Mouse (Mus musculus) heart, embryonic 16.5 days (tissue): ENCODE measurements around the gene Acsbg2. TPM values are rescaled to one million over a fixed set of nuclear protein-coding genes. Genes with fewer than 3 reads are reported as not detected.

ENCODE experiments used
- ATAC-seq: fragments of 200-750 bp; cut with Nextera tagmentation; replicated peaks from 2 replicates; pipeline ENCODE4 v1.8.0; 2017; ENCODE audit warnings: moderate number of reproducible peaks; ENCODE audit not compliant: insufficient read depth, low FRiP score; ENCODE audit errors: extremely low read depth
- H3K27ac ChIP-seq: fragments of 300-500 bp; sonication (generic); 2 replicates; pipeline ENCODE4 v1.5.1; 2014; ENCODE audit warnings: mild to moderate bottlenecking, low read length, control low read depth, moderate library complexity
- H3K27me3 ChIP-seq: fragments of 300-500 bp; sonication (generic); 2 replicates; pipeline ENCODE4 v1.6.1; 2014; ENCODE audit warnings: low read length, mixed read lengths; ENCODE audit not compliant: control insufficient read depth, insufficient read depth
- H3K36me3 ChIP-seq: fragments of 300-500 bp; sonication (generic); 2 replicates; pipeline ENCODE4 v1.6.1; 2014; ENCODE audit not compliant: control insufficient read depth, insufficient read depth
- H3K4me1 ChIP-seq: fragments of 300-500 bp; sonication (generic); 2 replicates; pipeline ENCODE4 v1.6.1; 2014; ENCODE audit warnings: low read length, mixed read lengths; ENCODE audit not compliant: control insufficient read depth, insufficient read depth
- H3K4me2 ChIP-seq: fragments of 300-500 bp; sonication (generic); 2 replicates; pipeline ENCODE4 v1.6.1; 2014; ENCODE audit warnings: low read depth, mild to moderate bottlenecking, control low read depth, low read length
- H3K4me3 ChIP-seq: fragments of 300-500 bp; sonication (generic); 2 replicates; pipeline ENCODE4 v1.5.1; 2014; ENCODE audit warnings: mild to moderate bottlenecking, control low read depth, low read length
- H3K9ac ChIP-seq: fragments of 300-500 bp; sonication (generic); 2 replicates; pipeline ENCODE4 v1.6.1; 2014; ENCODE audit warnings: low read length, control low read depth
- H3K9me3 ChIP-seq: fragments of 300-500 bp; sonication (generic); replicated peaks from 2 replicates; pipeline ENCODE4 v1.6.1; 2016; ENCODE audit warnings: low read length; ENCODE audit not compliant: control insufficient read depth
- WGBS: fragments of 180-500 bp; shearing (Covaris S2); extraction: QIAGEN DNeasy Blood & Tissue Kit; methylation state at CpG from one replicate; pipeline ENCODE4 v1.1.7; 2014; 5-methylcytosine and 5-hydroxymethylcytosine counted together
- polyA plus RNA-seq: library from polyadenylated mRNA; unstranded; fragments of >200 nt; fragmentation: Nextera tagmentation; extraction: Ambion mirVana; gene quantifications from 2 replicates; pipeline ENCODE4 v1.2.1, GENCODE M21; 2015

The Acsbg2 gene
- polyA plus RNA-seq, 1 experiment from 2014 or later: not detected

GRCm38 (mm10) chr17:56822380-56822779, 51.9 kb downstream of the Acsbg2 start:
- no peaks in the 10 kb centered on the region for H3K36me3 ChIP-seq
- WGBS: 79% methylated on average over 2 of the region's 2 CpGs
- H3K4me2 ChIP-seq: no peak overlapping the region
- no peak overlapping the region for H3K4me3 ChIP-seq
- no peak for ATAC-seq
- H3K27ac ChIP-seq: no peak overlapping the region
- H3K9me3 ChIP-seq: no peaks in the 10 kb centered on the region
- peaks cover 12% of the 10 kb centered on the region for H3K4me1 ChIP-seq
- H3K9ac ChIP-seq: no peak overlapping the region
- H3K27me3 ChIP-seq: no peaks in the 10 kb centered on the region

DNA sequence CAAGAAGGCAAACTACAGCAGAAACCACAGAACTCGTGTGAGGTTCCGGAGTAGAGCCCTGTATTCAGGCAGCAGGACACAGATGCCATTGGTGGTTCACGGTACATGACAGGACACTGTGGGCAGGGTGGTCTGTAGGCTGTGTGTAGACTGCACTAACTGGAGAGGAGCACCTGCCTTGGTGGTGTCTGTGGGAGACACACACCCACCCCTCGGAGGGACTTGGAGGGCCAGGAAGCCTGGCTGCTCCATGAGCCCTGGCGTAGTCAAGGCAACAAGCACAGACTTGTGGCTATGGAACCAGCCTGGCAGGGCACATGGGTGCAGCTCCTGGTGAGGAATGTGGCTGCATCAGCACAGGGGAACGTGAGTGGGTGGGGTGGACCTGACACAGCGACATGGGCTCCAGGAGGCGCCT, 54.5 kb downstream of the Acsbg2 start:
- Histone ChIP-seq H3K36me3 (no peaks in the 10 kb centered on the region), H3K4me2 (no peak overlapping the region), H3K27ac (peak overlapping the region; percentile 43; the same call in 1 of the 2 replicates), H3K4me1 (peaks cover 17% of the 10 kb centered on the region), H3K27me3 (no peaks in the 10 kb centered on the region), H3K4me3 (no peak overlapping the region), H3K9ac (no peak overlapping the region), H3K9me3 (no peaks in the 10 kb centered on the region)
- WGBS: 59% methylated on average over 8 of the region's 8 CpGs
- peak; percentile 62 for ATAC-seq

DNA sequence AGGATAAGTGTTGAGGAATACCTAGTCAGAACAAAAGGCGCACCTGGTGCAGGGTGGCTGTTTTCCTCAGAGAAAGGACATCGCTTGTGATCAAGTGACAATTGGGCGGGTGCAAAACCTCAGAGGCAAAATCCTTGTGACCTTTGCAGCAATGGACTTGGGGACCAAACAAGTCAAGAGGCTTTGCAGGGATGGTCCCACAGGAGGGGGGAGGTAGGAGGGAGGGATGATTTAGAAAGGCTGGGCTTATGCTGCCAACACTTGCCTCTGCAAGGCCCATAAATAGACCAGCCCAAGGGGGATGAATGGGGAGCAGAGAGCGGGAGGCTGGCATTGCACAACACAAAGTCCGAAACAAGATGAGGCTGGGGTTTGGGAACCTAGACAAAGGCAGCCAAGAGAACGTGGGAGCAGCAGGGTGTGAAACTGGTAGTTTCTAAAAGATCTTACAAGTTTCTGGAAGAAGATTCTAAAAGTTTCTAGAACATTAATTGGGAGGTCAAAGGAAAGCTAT, 55.2 kb downstream of the Acsbg2 start:
- Histone ChIP-seq H3K36me3 (no peaks in the 10 kb centered on the region), H3K27me3 (no peaks in the 10 kb centered on the region), H3K27ac (peak overlapping the region; percentile 67), H3K9ac (peak overlapping the region; percentile 33; the same call in 1 of the 2 replicates), H3K4me3 (no peak overlapping the region), H3K4me2 (0 out of 2 replicates have a peak overlapping the region, but pooled peaks have one; percentile 18), H3K9me3 (no peaks in the 10 kb centered on the region), H3K4me1 (peaks cover 22% of the 10 kb centered on the region)
- ATAC-seq: peak; percentile 37; the same call in 1 of the 2 replicates
- WGBS: 57% methylated on average over 6 of the region's 6 CpGs

DNA sequence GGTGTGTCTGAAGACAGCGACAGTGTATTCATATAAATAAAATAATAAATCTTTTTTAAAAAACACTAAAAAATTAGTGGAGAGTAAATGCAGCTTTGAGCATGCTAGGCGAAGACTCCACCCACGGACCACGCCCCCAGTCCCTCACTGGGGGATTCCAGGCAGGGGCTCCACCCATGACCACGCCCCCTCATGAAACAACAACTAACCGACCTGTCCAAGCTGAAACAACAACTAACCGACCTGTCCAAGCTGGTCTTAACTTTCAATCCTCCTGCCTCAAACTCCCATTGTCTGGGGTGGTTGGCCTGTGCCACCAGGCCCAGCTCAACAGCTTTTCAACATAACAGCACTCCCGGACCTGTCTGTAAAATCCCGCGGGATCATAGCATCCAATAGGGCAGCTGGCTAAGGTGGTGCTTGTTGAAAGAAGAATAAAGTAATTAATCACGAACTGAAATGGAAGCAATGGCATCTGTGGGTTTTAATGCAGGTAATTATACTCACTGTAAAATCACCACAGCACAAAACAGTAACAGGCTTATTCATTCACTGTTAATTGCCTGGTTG, 56.1 kb downstream of the Acsbg2 start:
- 37% methylated on average over 11 of the region's 11 CpGs for WGBS
- no peak overlapping the region for H3K4me2 ChIP-seq
- no peak overlapping the region for H3K27ac ChIP-seq
- no peaks in the 10 kb centered on the region for H3K36me3 ChIP-seq
- no peak for ATAC-seq
- no peak overlapping the region for H3K9ac ChIP-seq
- peaks cover 22% of the 10 kb centered on the region for H3K4me1 ChIP-seq
- H3K9me3 ChIP-seq: no peaks in the 10 kb centered on the region
- H3K4me3 ChIP-seq: no peak overlapping the region
- H3K27me3 ChIP-seq: no peaks in the 10 kb centered on the region

DNA sequence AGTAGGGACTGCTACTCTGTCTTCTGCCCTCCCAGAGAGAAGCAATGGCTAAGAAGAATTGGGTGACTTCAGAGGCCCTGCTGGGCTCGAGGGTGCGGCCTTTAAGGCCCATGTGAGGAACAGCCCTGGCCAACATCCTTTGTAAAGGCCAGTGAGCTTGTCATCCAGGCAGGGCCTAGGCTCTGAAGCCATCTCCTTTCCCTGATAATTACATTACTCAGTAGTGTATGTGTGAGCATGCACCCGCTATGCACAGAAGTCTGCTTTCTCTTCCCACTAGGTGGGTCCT, 59.2 kb downstream of the Acsbg2 start:
- Histone ChIP-seq H3K4me2 (no peak overlapping the region), H3K27me3 (no peaks in the 10 kb centered on the region), H3K9me3 (no peaks in the 10 kb centered on the region), H3K4me3 (no peak overlapping the region), H3K36me3 (no peaks in the 10 kb centered on the region), H3K9ac (no peak overlapping the region), H3K4me1 (peaks cover 33% of the 10 kb centered on the region), H3K27ac (peak overlapping the region; percentile 57)
- 89% methylated on average over 3 of the region's 3 CpGs for WGBS
- ATAC-seq: no peak

- Histone ChIP-seq H3K4me3 (no peak overlapping the region), H3K4me2 (no peak overlapping the region), H3K9me3 (no peaks in the 10 kb centered on the region), H3K27me3 (no peaks in the 10 kb centered on the region), H3K36me3 (no peaks in the 10 kb centered on the region), H3K4me1 (peaks cover 32% of the 10 kb centered on the region), H3K27ac (peak overlapping the region; percentile 57), H3K9ac (no peak overlapping the region)
- peak; percentile 33; the same call in 1 of the 2 replicates for ATAC-seq
- WGBS: 14% methylated on average over 24 of the region's 24 CpGs
Observed at GRCm38 (mm10) chr17:56814316-56815056, 59.8 kb downstream of the Acsbg2 start.

DNA sequence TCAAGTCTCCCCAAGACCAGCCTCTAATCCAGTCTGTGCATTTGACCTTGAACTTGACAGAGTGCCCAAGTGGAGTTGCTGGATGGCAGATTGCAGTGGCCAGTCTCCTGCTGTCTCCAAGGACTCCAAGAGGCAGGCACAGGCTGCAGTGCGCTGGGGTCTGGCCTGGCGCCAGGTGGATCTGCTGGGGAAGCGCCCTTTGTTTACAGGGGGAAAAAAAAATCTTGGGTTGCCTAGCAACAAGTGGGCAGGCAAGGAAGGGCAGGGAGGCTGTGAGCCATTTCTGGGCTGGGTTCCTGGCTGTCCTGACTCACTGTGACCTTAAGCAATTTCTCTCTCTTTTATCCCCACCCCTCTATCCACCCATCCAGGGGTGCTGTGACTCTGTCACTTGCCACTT, 64.0 kb downstream of the Acsbg2 start:
- Histone ChIP-seq H3K4me2 (0 out of 2 replicates have a peak overlapping the region, but pooled peaks have one; percentile 6), H3K4me3 (no peak overlapping the region)

GRCm38 (mm10) chr17:56808518-56808917, 65.7 kb downstream of the Acsbg2 start:
- Histone ChIP-seq H3K27ac (no peak overlapping the region), H3K36me3 (no peaks in the 10 kb centered on the region), H3K4me1 (peaks cover 19% of the 10 kb centered on the region), H3K4me3 (no peak overlapping the region), H3K9ac (no peak overlapping the region), H3K4me2 (no peak overlapping the region), H3K27me3 (no peaks in the 10 kb centered on the region), H3K9me3 (no peaks in the 10 kb centered on the region)
- ATAC-seq: peak; percentile 57
- 9% methylated on average over 9 of the region's 9 CpGs for WGBS

More for the DNA sequence above, 64.0 kb downstream of the Acsbg2 start:
- H3K9ac ChIP-seq: 0 out of 2 replicates have a peak overlapping the region, but pooled peaks have one; percentile 8
- H3K27ac ChIP-seq: peak overlapping the region; percentile 88
- peak; percentile 87 for ATAC-seq
- peaks cover 29% of the 10 kb centered on the region for H3K4me1 ChIP-seq
- 7% methylated on average over 3 of the region's 3 CpGs for WGBS
- H3K9me3 ChIP-seq: no peaks in the 10 kb centered on the region
- H3K27me3 ChIP-seq: no peaks in the 10 kb centered on the region
- no peaks in the 10 kb centered on the region for H3K36me3 ChIP-seq

GRCm38 (mm10) chr17:56805784-56806183, 68.5 kb downstream of the Acsbg2 start:
- no peak for ATAC-seq
- Histone ChIP-seq H3K9ac (no peak overlapping the region), H3K4me1 (peaks cover 14% of the 10 kb centered on the region), H3K27ac (no peak overlapping the region), H3K27me3 (no peaks in the 10 kb centered on the region), H3K4me2 (no peak overlapping the region), H3K4me3 (no peak overlapping the region), H3K36me3 (0 out of 2 replicates have a peak, but pooled peaks cover 3% of the 10 kb centered on the region), H3K9me3 (no peaks in the 10 kb centered on the region)
- WGBS: 71% methylated on average over 1 of the region's 1 CpGs
